Mouse (Mus musculus) neural tube, embryonic 15.5 days (tissue): Measurements from ENCODE around the gene Erich4. TPM values are rescaled to one million over a fixed set of nuclear protein-coding genes. Genes with fewer than 3 reads are reported as not detected.
"Not testable (repeated sequence)": the region's sequence is repeated elsewhere in the genome, so short reads cannot be mapped to it uniquely, and the experiment has no call there.

Source experiments
- ATAC-seq: fragments of 200-750 bp; cut with Nextera tagmentation; 2 replicates; pipeline ENCODE4 v1.8.0; 2017; ENCODE audit warnings: mild to moderate bottlenecking, moderate TSS enrichment, moderate library complexity; ENCODE audit not compliant: low FRiP score
- H3K27ac ChIP-seq: fragments of 300-500 bp; sonication (generic); replicated peaks from 2 replicates; pipeline ENCODE4 v1.5.1; 2015; ENCODE audit warnings: mild to moderate bottlenecking, inconsistent platforms
- H3K27me3 ChIP-seq: fragments of 300-500 bp; sonication (generic); replicated peaks from 2 replicates; pipeline ENCODE4 v1.6.1; 2015; ENCODE audit warnings: inconsistent platforms
- H3K36me3 ChIP-seq: fragments of 300-500 bp; sonication (generic); 2 replicates; pipeline ENCODE4 v1.6.1; 2015; ENCODE audit warnings: inconsistent platforms
- H3K4me1 ChIP-seq: fragments of 300-500 bp; sonication (generic); 2 replicates; pipeline ENCODE4 v1.6.1; 2015; ENCODE audit warnings: inconsistent platforms
- H3K4me2 ChIP-seq: fragments of 300-500 bp; sonication (generic); 2 replicates; pipeline ENCODE4 v1.6.1; 2015; ENCODE audit warnings: inconsistent platforms, mild to moderate bottlenecking, moderate library complexity
- H3K4me3 ChIP-seq: fragments of 300-500 bp; sonication (generic); replicated peaks from 2 replicates; pipeline ENCODE4 v1.5.1; 2015; ENCODE audit warnings: mild to moderate bottlenecking, inconsistent platforms
- H3K9ac ChIP-seq: fragments of 300-500 bp; sonication (generic); replicated peaks from 2 replicates; pipeline ENCODE4 v1.6.1; 2015; ENCODE audit warnings: mild to moderate bottlenecking, inconsistent platforms
- H3K9me3 ChIP-seq: fragments of 300-500 bp; sonication (generic); replicated peaks from 2 replicates; pipeline ENCODE4 v1.6.1; 2016; ENCODE audit warnings: inconsistent platforms
- WGBS: fragments of 180-500 bp; shearing (Covaris S2); methylation state at CpG from one replicate; pipeline ENCODE4 v1.1.7; 2015; ENCODE audit warnings: mixed read lengths; 5-methylcytosine and 5-hydroxymethylcytosine counted together
- polyA plus RNA-seq: library from polyadenylated mRNA; unstranded; fragments of >200 nt; fragmentation: Nextera tagmentation; extraction: Ambion mirVana; gene quantifications from 2 replicates; pipeline ENCODE4 v1.2.1, GENCODE M21; 2015

The Erich4 gene
- polyA plus RNA-seq, 1 experiment from 2014 or later: not detected

DNA sequence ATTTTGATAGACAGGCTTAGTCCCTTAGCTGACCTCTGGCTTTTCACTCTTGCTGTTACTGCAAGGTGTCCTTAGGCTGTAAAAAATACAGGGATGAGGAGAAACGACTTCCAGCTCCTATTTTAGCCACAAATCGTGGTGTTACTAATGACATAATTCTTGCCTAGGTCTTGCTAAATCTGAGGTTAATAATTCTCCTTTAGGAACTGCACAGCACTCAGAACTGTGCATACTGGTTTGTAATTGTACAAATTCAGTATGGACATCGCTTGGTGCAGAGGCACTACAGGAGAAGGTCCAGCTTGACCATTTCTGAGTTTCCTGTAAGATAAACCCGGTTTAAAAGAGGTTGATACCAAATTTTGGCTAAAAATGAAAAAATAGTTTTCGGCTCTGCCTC, 41.9 kb downstream of the Erich4 start:
- H3K9me3 ChIP-seq, H3K27me3 ChIP-seq, H3K4me2 ChIP-seq, H3K27ac ChIP-seq, H3K4me1 ChIP-seq, H3K9ac ChIP-seq, H3K4me3 ChIP-seq, H3K36me3 ChIP-seq, ATAC-seq: not testable (repeated sequence)
- 79% methylated on average over 5 of the region's 5 CpGs for WGBS

- Histone ChIP-seq H3K4me1 (no peaks in the 10 kb centered on the region), H3K9me3 (no peaks in the 10 kb centered on the region), H3K9ac (no peak overlapping the region), H3K4me3 (no peak overlapping the region), H3K27ac (no peak overlapping the region), H3K36me3 (no peaks in the 10 kb centered on the region), H3K27me3 (no peaks in the 10 kb centered on the region), H3K4me2 (no peak overlapping the region)
- no peak for ATAC-seq
- 97% methylated on average over 7 of the region's 7 CpGs for WGBS
Observed at GRCm38 (mm10) chr7:25568721-25569120, 47.0 kb downstream of the Erich4 start.

Other genes starting within 250 kb of the Erich4 start
- 0.54 and 2.3 TPM in 2 replicates for gene Cnfn, start 246.2 kb downstream of the Erich4 start, polyA plus RNA-seq
- 12.1 and 12.5 TPM in 2 replicates for gene Lipe, start 217.2 kb downstream of the Erich4 start, polyA plus RNA-seq
- 1.3 and 1.6 TPM in 2 replicates for gene Cxcl17, start 203.0 kb downstream of the Erich4 start, polyA plus RNA-seq
- 1.1 and 3.4 TPM in 2 replicates for gene Ceacam1, start 138.3 kb downstream of the Erich4 start, polyA plus RNA-seq
- 0.08 and 0.19 TPM in 2 replicates for gene Ceacam2, start 76.0 kb downstream of the Erich4 start, polyA plus RNA-seq
- gene Dmac2, start 3.5 kb upstream of the Erich4 start, polyA plus RNA-seq: 48.2 and 49.5 TPM in 2 replicates
- gene B3gnt8, start 10.8 kb upstream of the Erich4 start, polyA plus RNA-seq: 1.8 and 5.3 TPM in 2 replicates
- gene Bckdha, start 43.1 kb upstream of the Erich4 start, polyA plus RNA-seq: 39.6 and 49.5 TPM in 2 replicates
- gene Exosc5, start 43.3 kb upstream of the Erich4 start, polyA plus RNA-seq: 36.8 and 55.4 TPM in 2 replicates
- 73.9 and 97.4 TPM in 2 replicates for gene Tmem91, start 59.3 kb upstream of the Erich4 start, polyA plus RNA-seq
- 42.9 and 46.9 TPM in 2 replicates for gene B9d2, start 64.9 kb upstream of the Erich4 start, polyA plus RNA-seq
- gene Tgfb1, start 71.1 kb upstream of the Erich4 start, polyA plus RNA-seq: 0.88 and 1.8 TPM in 2 replicates
- 30.2 and 33.2 TPM in 2 replicates for gene Ccdc97, start 103.2 kb upstream of the Erich4 start, polyA plus RNA-seq
- gene Hnrnpul1, start 138.9 kb upstream of the Erich4 start, polyA plus RNA-seq: 37.3 and 43.9 TPM in 2 replicates
- gene Axl, start 172.8 kb upstream of the Erich4 start, polyA plus RNA-seq: 27.6 and 35.8 TPM in 2 replicates
- gene Cyp2s1, start 201.0 kb upstream of the Erich4 start, polyA plus RNA-seq: 2.8 and 6.1 TPM in 2 replicates